Mouse (Mus musculus) CD4-positive, CD25-positive, alpha-beta regulatory T cell, adult 2 months (primary cell): ENCODE measurements around the gene Nepn.

Experiments used
- DNase-seq: peaks from one replicate; pipeline ENCODE4 v3.0.0-alpha.2; 2012; ENCODE audit warnings: low read depth, low spot score

The Nepn gene

DNA sequence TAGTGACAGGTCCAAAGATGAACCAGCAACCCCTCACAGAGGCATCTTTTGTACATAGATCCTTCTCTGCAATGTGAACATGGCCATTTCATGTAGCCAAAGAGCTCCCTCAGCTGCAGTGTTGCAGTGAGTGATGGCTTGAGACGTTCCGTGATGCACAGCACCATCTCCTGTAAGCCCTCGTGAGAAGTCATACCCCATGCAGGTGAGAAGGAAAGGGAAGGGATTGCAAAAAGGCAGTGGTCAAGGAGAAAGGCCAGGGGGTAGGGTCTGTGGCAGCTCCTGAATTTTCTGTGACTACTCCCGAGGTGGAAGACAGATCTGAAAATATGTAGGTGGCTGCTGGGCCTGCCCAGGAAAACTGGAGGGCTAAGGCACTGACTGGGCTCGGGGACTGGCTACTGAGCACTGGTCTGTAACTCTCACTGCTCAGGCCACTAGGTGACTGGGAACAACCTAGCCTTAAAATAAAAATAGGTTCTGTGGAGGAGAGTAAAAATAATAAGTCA lies at the start of gene Nepn:
Gene Nepn, plus strand, starts transcription at position 51 of the 509 bp plus-strand sequence.
- no peak for DNase-seq

DNA sequence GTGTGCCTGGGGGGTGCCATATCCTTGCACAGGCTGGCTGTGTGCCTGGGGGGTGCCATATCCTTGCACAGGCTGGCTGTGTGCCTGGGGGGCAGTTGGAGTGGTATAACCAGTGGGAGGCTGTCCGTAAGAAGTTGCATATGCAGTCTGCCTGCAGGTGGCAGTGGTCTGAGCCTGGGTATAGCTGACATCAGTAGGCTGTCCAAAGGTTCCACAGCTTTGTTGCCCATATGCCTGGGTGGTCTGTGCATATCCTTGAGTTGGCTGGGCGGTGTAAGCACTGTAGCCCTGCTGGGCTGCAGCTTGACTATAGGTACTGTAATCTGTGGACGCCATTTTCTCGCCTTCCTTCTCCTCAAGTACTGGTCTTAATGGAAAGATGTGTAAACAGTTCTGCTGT lies 45.4 kb upstream of the Nepn start:
- DNase-seq = peak; percentile 22

DNA sequence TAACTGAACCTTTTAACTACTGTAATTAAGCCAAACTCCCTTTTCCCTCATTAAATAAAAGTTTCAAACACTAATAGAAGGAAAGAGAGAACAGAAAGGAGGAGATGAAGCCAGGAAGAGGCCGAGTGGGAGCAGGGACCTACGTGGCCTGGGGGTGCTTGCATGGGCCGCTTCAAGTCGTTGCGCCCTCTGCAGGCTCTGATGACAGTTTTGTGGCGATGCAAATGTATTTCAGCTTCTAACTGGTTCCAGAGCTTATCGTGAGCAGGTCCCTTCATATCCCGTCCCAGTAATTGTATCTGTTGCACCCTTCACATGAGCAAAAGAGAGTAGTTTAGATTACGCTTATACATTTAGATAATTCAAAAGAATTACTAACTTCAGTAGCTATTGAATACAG lies 35.6 kb upstream of the Nepn start:
- DNase-seq = no peak

- no peak for DNase-seq
Measured at GRCm38 (mm10) chr10:52358467-52358866, 30.3 kb upstream of the Nepn start, which contains the start of gene Gm26741. TSS of gene Gm26741 (plus strand) at chr10:52358767.

GRCm38 (mm10) chr10:52360241-52360735 lies 28.5 kb upstream of the Nepn start:
- no peak for DNase-seq

DNA sequence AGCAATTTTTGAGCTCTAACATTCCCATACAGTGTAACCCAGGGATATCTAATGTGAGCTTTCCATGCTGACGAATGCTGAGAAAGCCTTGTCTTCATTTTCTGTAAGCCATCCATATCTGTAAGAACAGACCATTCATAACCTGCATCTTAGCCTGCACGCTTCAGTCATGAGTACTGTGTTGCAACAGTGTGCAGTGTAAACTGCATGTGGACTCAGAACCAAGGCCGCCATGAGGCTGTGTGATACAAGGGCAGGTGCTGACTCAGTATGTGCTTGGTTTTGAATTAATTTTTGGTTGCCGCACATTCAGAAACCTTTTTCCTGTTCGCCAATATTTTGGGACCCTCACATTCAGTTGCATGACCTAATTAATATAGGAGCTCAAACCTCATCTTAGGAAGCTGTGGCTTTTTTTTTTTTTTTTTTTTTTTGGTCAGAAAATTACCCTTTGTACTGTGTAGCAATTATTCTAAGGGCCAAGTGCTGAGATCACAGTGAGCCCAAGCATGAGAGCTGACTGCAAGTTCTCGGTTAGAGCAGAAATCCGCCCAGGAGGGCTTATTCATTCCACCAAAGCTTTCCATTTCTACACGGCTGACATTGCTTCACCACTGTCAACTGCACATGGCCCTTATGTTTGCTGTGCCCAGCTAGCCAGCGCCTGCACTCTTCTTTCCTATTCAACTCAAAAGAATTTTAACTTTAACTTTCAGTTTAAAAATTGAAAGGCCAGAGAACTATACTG lies 27.7 kb upstream of the Nepn start:
- no peak for DNase-seq

DNA sequence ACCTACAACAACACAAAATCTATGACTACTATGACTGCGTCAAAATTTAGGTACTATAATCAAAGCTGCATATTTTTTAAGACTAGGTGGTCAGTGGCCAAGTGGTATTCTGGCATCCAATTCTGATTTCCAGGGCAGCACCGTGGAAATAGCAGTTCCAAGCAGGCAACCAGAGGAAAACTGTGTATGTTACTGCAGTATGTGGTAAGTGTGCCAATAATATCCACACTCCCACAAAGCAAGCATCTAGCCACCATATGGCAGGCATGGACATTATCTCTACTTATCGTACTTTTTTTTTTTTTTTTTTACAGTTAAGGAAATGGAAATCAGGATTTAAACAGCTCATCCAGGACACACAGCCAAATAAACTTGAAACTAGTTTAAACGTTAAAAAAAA lies 20.4 kb upstream of the Nepn start:
- DNase-seq = no peak

GRCm38 (mm10) chr10:52373834-52374233 lies 14.9 kb upstream of the Nepn start:
- no peak for DNase-seq

DNA sequence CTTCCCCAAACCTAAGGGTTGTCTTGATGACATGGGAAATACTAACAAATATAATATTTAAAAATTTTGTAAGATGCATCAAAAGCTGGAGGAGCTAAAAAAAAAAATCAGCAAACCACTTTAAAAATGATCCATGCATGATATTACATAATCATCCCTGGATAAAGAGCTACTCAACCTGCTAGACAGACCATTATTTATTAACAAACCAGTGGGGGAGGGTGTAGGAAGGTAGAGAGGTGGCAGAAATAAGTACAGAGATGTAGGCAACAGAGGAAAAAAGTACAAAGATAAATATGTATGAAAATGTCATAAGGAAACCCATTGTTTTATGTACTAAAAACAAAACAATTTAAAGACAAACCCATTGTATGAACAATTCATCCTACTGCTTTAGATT lies 14.1 kb upstream of the Nepn start:
- no peak for DNase-seq

GRCm38 (mm10) chr10:52376422-52376821 lies 12.3 kb upstream of the Nepn start:
- DNase-seq = no peak

DNA sequence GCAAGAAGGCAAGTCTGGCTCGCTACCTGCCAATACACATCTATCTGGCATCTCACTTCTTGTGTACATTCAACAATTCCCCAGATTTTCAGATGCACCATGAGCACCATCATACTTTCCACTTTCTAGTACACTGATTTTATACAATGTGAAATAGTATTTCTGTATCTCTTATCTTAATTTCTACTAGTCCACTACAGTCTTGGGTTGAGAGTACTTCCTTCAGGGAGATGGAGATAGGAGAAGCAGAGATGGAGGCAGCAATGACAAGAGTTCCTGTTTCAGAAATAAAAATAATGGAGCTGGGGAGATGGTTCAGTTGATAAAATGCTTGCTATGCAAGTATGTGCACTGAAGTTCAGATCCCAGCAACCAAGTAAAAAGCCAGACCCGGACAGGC lies 11.0 kb upstream of the Nepn start:
- no peak for DNase-seq

DNA sequence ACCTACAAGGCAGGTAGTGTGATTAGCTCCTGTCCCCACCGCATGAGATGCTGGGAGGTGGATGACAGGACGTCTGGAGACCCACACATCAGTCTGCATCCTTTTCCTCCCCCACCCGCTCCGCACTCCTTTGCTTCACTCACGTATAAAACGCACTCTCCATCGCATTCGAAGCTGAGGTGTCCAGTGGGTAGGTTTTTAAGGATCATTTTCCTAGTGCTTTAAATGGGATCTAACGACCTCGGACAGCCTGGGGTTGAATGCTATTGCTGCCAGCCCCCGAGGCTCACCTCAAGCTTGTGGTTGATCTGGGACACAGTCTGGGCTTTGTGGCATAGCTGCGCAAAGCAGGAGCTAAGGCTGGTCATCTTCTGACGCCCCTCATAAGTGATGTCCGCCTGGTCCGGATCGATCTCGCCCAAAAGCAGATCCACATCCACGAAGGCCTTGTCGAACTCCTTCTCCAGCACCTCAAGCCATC lies 7.4 kb upstream of the Nepn start:
- peak; percentile 55 for DNase-seq

GRCm38 (mm10) chr10:52381845-52382591 lies 6.8 kb upstream of the Nepn start, which contains the start of gene Gopc:
TSS of gene Gopc (minus strand) at chr10:52382124.
- DNase-seq = peak; percentile 99

DNA sequence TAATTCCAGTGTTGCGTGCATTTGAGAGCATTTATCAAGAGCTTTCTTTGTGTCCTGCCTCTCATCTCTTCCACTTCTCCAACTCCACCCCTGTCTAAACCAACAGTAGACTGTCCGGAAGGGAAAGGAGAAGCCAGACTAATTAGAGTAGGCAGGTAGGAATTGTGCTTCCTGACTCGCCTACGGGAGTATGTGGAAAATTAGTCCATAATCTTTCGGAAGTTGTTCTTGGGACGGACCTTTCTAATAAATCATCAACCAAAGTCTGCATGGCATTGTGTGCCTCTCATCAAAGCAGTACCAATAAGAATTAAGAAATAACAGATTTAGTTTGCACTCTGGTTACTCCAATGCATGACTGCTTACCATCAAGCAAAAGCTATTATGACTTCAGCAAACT lies 5.8 kb upstream of the Nepn start:
- no peak for DNase-seq

DNA sequence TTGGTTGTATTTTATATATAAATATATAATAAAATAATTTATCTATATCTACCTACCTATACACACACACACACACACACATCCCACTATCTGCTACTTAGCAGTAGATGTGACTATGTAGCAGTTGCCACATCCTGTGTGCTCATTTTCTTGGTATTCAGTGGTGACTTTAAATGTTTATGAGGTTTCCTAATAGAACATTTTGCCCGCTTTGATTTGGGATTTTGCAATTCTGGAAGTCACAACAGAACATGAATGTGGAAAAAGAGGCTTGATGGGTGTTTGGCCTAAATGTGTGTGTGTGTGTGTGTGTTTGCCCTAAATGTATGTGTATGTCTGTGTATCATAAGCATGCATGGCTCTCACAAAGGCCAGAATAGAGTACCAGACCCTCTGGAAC lies 5.2 kb upstream of the Nepn start:
- no peak for DNase-seq

DNA sequence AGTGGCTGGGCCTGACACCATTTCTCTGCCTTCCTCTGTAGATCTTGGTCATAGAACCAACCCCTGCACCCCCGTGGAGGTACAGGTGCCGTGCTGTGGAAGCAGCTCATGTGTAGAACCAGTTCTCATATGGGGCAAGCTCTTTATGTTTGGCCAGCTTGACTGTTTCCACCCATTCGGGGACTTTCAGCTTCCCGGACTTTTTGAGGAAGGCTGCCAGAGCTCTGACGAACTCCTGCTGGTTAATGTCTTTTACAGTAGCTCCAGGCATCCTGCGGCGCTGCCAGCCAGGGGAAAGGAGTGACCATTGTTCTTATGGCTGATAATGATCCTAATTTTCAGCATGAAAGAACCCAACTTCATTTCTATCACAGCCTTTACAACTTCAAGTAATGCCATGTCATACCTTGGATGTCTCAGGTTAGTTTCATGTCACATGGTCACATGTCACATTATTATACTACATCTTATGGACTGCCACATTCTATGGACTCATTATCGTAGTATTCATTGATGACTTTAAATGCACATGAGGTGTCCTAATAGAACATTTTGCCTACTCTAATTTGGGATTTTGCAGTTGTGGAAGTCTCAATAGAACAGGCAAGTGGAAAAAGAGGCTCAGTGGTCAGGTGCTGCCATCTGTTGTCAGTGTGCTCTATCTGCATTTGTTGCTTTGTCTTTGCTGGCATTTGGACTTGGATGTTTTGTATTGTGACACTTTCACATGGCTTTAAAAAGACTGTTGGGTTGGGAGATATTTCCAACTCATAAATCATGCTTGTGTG lies 3.8 kb upstream of the Nepn start:
- DNase-seq = peak; percentile 78

- no peak for DNase-seq
Measured at GRCm38 (mm10) chr10:52387192-52387591, 1.6 kb upstream of the Nepn start.

- DNase-seq = no peak
Measured at GRCm38 (mm10) chr10:52389438-52389837, 666 bp downstream of the Nepn start.

GRCm38 (mm10) chr10:52391208-52391607 lies 2.4 kb downstream of the Nepn start:
- no peak for DNase-seq

DNA sequence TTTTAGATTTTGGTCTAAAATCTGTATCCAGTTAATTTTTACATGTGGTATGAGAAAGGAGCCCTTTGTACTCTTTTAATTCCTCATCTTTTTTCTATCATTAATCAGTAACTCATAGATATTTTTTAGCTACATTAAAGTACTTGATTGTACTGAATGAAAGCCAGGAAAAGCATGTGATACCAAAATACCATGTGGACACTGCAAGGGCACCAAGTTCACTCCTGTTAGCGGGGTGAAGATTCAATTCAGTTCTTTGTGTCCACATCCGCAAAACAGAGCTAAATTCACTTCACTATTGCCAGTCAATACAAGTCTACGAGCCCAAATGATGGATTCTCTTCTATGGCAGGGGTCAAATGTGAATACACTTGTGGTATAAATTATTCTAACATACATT lies 7.9 kb downstream of the Nepn start:
- DNase-seq = no peak

GRCm38 (mm10) chr10:52398715-52399114 lies 9.9 kb downstream of the Nepn start:
- no peak for DNase-seq

- no peak for DNase-seq
Measured at GRCm38 (mm10) chr10:52399722-52400121, 10.9 kb downstream of the Nepn start.
